Mouse (Mus musculus) CH12.LX (cell line): ENCODE measurements around the gene Fam102b. TPM values are rescaled to one million over a fixed set of nuclear protein-coding genes. Genes with fewer than 3 reads are reported as not detected.
A peak's percentile ranks its signal among the peaks of the same experiment; 100 is the strongest.

Experiments used
- DNase-seq: peaks from one replicate; pipeline ENCODE4 v3.0.0-alpha.2; 2013; ENCODE audit errors: extremely low read depth
- H3K27ac ChIP-seq: 2 replicates; pipeline ENCODE4 v1.5.1; 2012; ENCODE audit warnings: low read depth, mild to moderate bottlenecking, control low read depth, moderate library complexity; ENCODE audit not compliant: insufficient read depth
- H3K27me3 ChIP-seq: replicated peaks from 2 replicates; pipeline ENCODE3; 2012; ENCODE audit warnings: inconsistent platforms
- H3K36me3 ChIP-seq, 2 experiments: replicated peaks in 1 of 2; 2 replicates each; pipeline versions ENCODE3 to v1.6.1; 2012; ENCODE audit warnings: inconsistent platforms in 1 of 2, low read length in 1 of 2, mild to moderate bottlenecking in 1 of 2, mixed read lengths in 1 of 2, moderate library complexity in 1 of 2; ENCODE audit not compliant: control insufficient read depth in 1 of 2, insufficient read depth in 1 of 2
- H3K4me1 ChIP-seq, 2 experiments: 2 replicates each; pipeline ENCODE4 v1.6.1; 2012; ENCODE audit warnings: inconsistent platforms in 1 of 2, moderate library complexity in 1 of 2; ENCODE audit not compliant: insufficient read depth in 2 of 2, control insufficient read depth in 1 of 2
- H3K4me2 ChIP-seq: 2 replicates; pipeline ENCODE4 v1.6.1; 2012; ENCODE audit warnings: low read depth, mild to moderate bottlenecking, control low read depth; ENCODE audit not compliant: poor library complexity, insufficient read depth, severe bottlenecking
- H3K4me3 ChIP-seq, 3 experiments: fragments of 150-350 bp in 1 of 3; sonication (generic) in 1 of 3; replicated peaks in 1 of 3; 2 replicates each; pipeline versions ENCODE3 to v1.5.1; 2011 to 2012; ENCODE audit warnings: low read depth in 2 of 3, low read length in 2 of 3, mild to moderate bottlenecking in 2 of 3, moderate library complexity in 2 of 3, control low read depth in 1 of 3, improper control_type of control experiment in 1 of 3, inconsistent platforms in 1 of 3, mixed read lengths in 1 of 3; ENCODE audit not compliant: poor library complexity in 1 of 3
- H3K79me2 ChIP-seq: replicated peaks from 2 replicates; pipeline ENCODE4 v1.6.1; 2012; ENCODE audit warnings: mild to moderate bottlenecking, moderate library complexity; ENCODE audit not compliant: control insufficient read depth, poor library complexity, insufficient read depth, severe bottlenecking; ENCODE audit errors: extremely low read depth
- H3K9ac ChIP-seq: 2 replicates; pipeline ENCODE4 v1.6.1; 2012; ENCODE audit warnings: low read depth, mild to moderate bottlenecking, control low read depth, moderate library complexity; ENCODE audit not compliant: insufficient read depth
- H3K9me3 ChIP-seq: replicated peaks from 2 replicates; pipeline ENCODE3; 2012; ENCODE audit warnings: low read length, inconsistent platforms, mixed read lengths
- CHD2 ChIP-seq: IDR thresholded peaks from 2 replicates; pipeline ENCODE4 v1.6.1; 2011; ENCODE audit warnings: low read length, improper control_type of control experiment
- E2F4 ChIP-seq: IDR thresholded peaks from 2 replicates; pipeline ENCODE4 v1.6.1; 2011; ENCODE audit warnings: low read depth, low read length, improper control_type of control experiment; ENCODE audit not compliant: insufficient replicate concordance
- EP300 ChIP-seq: IDR thresholded peaks from 2 replicates; pipeline ENCODE4 v1.6.1; 2011; ENCODE audit warnings: low read length, improper control_type of control experiment
- ETS1 ChIP-seq: conservative IDR thresholded peaks from 2 replicates; pipeline ENCODE4 v1.6.1; 2012; ENCODE audit warnings: low read depth, mild to moderate bottlenecking, inconsistent platforms, low read length, improper control_type of control experiment, moderate library complexity
- GABPA ChIP-seq: IDR thresholded peaks from 2 replicates; pipeline ENCODE4 v1.6.1; 2012; ENCODE audit warnings: low read depth, low read length, improper control_type of control experiment, inconsistent platforms; ENCODE audit not compliant: insufficient replicate concordance
- KAT2A ChIP-seq: IDR thresholded peaks from 2 replicates; pipeline ENCODE4 v1.6.1; 2012; ENCODE audit warnings: low read length, improper control_type of control experiment, inconsistent platforms; ENCODE audit not compliant: insufficient replicate concordance
- MAFK ChIP-seq: IDR thresholded peaks from 2 replicates; pipeline ENCODE4 v1.6.1; 2011; ENCODE audit warnings: low read length, improper control_type of control experiment; ENCODE audit not compliant: insufficient replicate concordance
- MAX ChIP-seq: IDR thresholded peaks from 2 replicates; pipeline ENCODE4 v1.6.1; 2011; ENCODE audit warnings: low read length, improper control_type of control experiment
- MXI1 ChIP-seq: IDR thresholded peaks from 2 replicates; pipeline ENCODE4 v1.6.1; 2011; ENCODE audit warnings: mild to moderate bottlenecking, low read depth, low read length, improper control_type of control experiment
- MYC ChIP-seq: IDR thresholded peaks from 2 replicates; pipeline ENCODE4 v1.6.1; 2011; ENCODE audit warnings: low read depth, mild to moderate bottlenecking, improper control_type of control experiment, low read length
- NELFE ChIP-seq: IDR thresholded peaks from 2 replicates; pipeline ENCODE4 v1.6.1; 2011; ENCODE audit warnings: low read depth, low read length, improper control_type of control experiment
- POLR2AphosphoS2 ChIP-seq: IDR thresholded peaks from 2 replicates; pipeline ENCODE4 v1.6.1; 2011; ENCODE audit warnings: low read depth, low read length, improper control_type of control experiment
- RCOR1 ChIP-seq: conservative IDR thresholded peaks from 2 replicates; pipeline ENCODE4 v1.6.1; 2012; ENCODE audit warnings: low read depth, mild to moderate bottlenecking, inconsistent platforms, low read length, improper control_type of control experiment
- SMC3 ChIP-seq: IDR thresholded peaks from 2 replicates; pipeline ENCODE4 v1.6.1; 2011; ENCODE audit warnings: low read depth, low read length, improper control_type of control experiment
- TBP ChIP-seq: conservative IDR thresholded peaks from 2 replicates; pipeline ENCODE4 v1.6.1; 2011; ENCODE audit warnings: low read depth, low read length, improper control_type of control experiment
- TCF12 ChIP-seq: IDR thresholded peaks from 2 replicates; pipeline ENCODE4 v1.6.1; 2014; ENCODE audit warnings: low read depth, mild to moderate bottlenecking, inconsistent platforms, low read length, improper control_type of control experiment
- USF2 ChIP-seq: conservative IDR thresholded peaks from 2 replicates; pipeline ENCODE4 v1.6.1; 2011; ENCODE audit warnings: low read depth, low read length, improper control_type of control experiment
- ZKSCAN1 ChIP-seq: IDR thresholded peaks from 2 replicates; pipeline ENCODE4 v1.6.1; 2012; ENCODE audit warnings: low read depth, inconsistent platforms, low read length, improper control_type of control experiment, borderline replicate concordance
- ZNF384 ChIP-seq: IDR thresholded peaks from 2 replicates; pipeline ENCODE4 v1.6.1; 2012; ENCODE audit warnings: low read depth, low read length, improper control_type of control experiment, inconsistent platforms
- dilution Hi-C: fragments of 300-500 bp; cut with MboI; formaldehyde crosslinking; loops from 2 replicates; pipeline ENCODE4 v1.14.3; 2020; ENCODE audit warnings: low sequenced_read_pairs; ENCODE audit not compliant: extremely low pct_unique_long_range_greater_than_20kb, extremely low pct_ligation_motif_present
- in situ Hi-C: fragments of 300-500 bp; cut with MboI; formaldehyde crosslinking; loops from 3 replicates; pipeline ENCODE4 v1.14.3; 2019; ENCODE audit warnings: low sequenced_read_pairs, low pct_ligation_motif_present, low pct_unique_long_range_greater_than_20kb, mixed read lengths
- polyA plus RNA-seq: library from polyadenylated mRNA; unstranded; fragments of >175 nt; gene quantifications from 2 replicates; pipeline ENCODE4 v1.2.1, GENCODE M21; 2012; ENCODE audit warnings: low read depth; ENCODE audit not compliant: insufficient read length
- total RNA-seq, 2 experiments: library from RNA; depleted of rRNA; stranded (reverse); fragments of 300-350 nt in 1 of 2; fragments of >200 nt in 1 of 2; gene quantifications; 2 replicates each; pipeline ENCODE4 v1.2.3; 2012 to 2014

The Fam102b gene
- total and polyA plus RNA-seq, 3 experiments: 2.8 to 6.2 (median 4.3) TPM

- no peaks in the 10 kb centered on the region for H3K36me3 ChIP-seq
- DNase-seq: no peak
- H3K27me3 ChIP-seq: no peaks in the 10 kb centered on the region
- no peaks in the 10 kb centered on the region for H3K9me3 ChIP-seq
- H3K4me3 ChIP-seq: no peak overlapping the region
- H3K79me2 ChIP-seq: no peaks in the 10 kb centered on the region
- no peaks in the 10 kb centered on the region; a peak in 1 of 4 replicates for H3K4me1 ChIP-seq
- no peak overlapping the region for H3K27ac ChIP-seq
- in situ Hi-C loops (no loop called here), dilution Hi-C loops (no loop called here)
- TF ChIP-seq ZNF384 (peak; percentile 17; the same call in 1 of the 2 replicates), ETS1 (no peak)
- no peak overlapping the region for H3K9ac ChIP-seq
- H3K4me2 ChIP-seq: no peak overlapping the region
These were observed 69.4 kb downstream of the Fam102b start for GRCm38 (mm10) chr3:108957976-108958375.

GRCm38 (mm10) chr3:108940996-108941395, 86.4 kb downstream of the Fam102b start:
- Histone ChIP-seq H3K27ac (no peak overlapping the region), H3K9me3 (peaks cover 9% of the 10 kb centered on the region), H3K36me3 (no peaks in the 10 kb centered on the region), H3K4me1 (no peaks in the 10 kb centered on the region), H3K79me2 (no peaks in the 10 kb centered on the region), H3K4me3 (no peak overlapping the region), H3K9ac (no peak overlapping the region), H3K27me3 (no peaks in the 10 kb centered on the region), H3K4me2 (no peak overlapping the region)
- in situ Hi-C loops: no loop called here
- dilution Hi-C loops: no loop called here
- DNase-seq: no peak
- TF ChIP-seq E2F4 (no peak), GABPA (no peak), TCF12 (no peak), RCOR1 (no peak)

- Histone ChIP-seq H3K4me1 (no peaks in the 10 kb centered on the region), H3K36me3 (no peaks in the 10 kb centered on the region), H3K4me3 (no peak within 1 kb of the TSS), H3K9me3 (peaks cover 9% of the 10 kb centered on the region), H3K27me3 (no peaks in the 10 kb centered on the region), H3K4me2 (no peak within 1 kb of the TSS), H3K9ac (no peak within 1 kb of the TSS), H3K27ac (no peak within 1 kb of the TSS), H3K79me2 (no peaks in the 10 kb centered on the region)
- DNase-seq: no peak
- in situ Hi-C loops: no loop called here
- dilution Hi-C loops: no loop called here
- no peak for TF ChIP-seq NELFE
- TF ChIP-seq MXI1: no peak
- no peak for TF ChIP-seq MAFK
- TF ChIP-seq TBP: no peak
- TF ChIP-seq KAT2A: no peak
- TF ChIP-seq MYC: no peak
- no peak for TF ChIP-seq CHD2
- TF ChIP-seq MAX: no peak
- TF ChIP-seq SMC3: no peak
- TF ChIP-seq USF2: no peak
- TF ChIP-seq POLR2AphosphoS2: no peak
- TF ChIP-seq EP300: no peak
- TF ChIP-seq ZNF384: no peak
- TF ChIP-seq RCOR1: no peak
- TF ChIP-seq ZKSCAN1: no peak
These were observed 87.3 kb downstream of the Fam102b start, which contains the start of gene Gm9857 for GRCm38 (mm10) chr3:108940001-108940633. Gene Gm9857 (minus strand): TSS chr3:108940445.
